15 mouse cellular contexts compared by ENCODE assay signal in genomic region chr11:81150621-81151020, GRCm38 (mm10).
DNase-seq lines count a peak whose midpoint lies in the region; ATAC-seq lines count a peak whose summit lies in the region.
"Had no signal": no experiment of that assay in that cellular context is flagged by ENCODE, and none has a peak within 500 bp of the region (broad histone marks: within the 10 kb centered on the region; RNA-seq: fewer than 3 reads in every experiment).

No protein-coding gene starts in this region.

- no peak for DNase-seq in forebrain, embryonic 10.5 days (ENCODE audit: extremely low spot score, low spot score)
- DNase-seq in neural tube, embryonic 10.5 days (ENCODE audit: extremely low spot score, low spot score), result no peak
- peak; percentile 21 for DNase-seq in layer of hippocampus, adult 9-11 months
- no peak for DNase-seq in ovary, postnatal 36 days (ENCODE audit: low spot score)
- DNase-seq in adrenal gland, adult 8-10 months, result no peak
- DNase-seq in adrenal gland, adult 18-20 months (ENCODE audit: low spot score in 2 of 2), result no peak
- DNase-seq: heart, postnatal 36 days; kidney, adult 9 months; liver, embryonic 13.5 days; lung, postnatal 4 days; thymus, postnatal 14 days had no signal

- WGBS in forebrain, embryonic 16.5 days, result 87% methylated on average over 8 of the region's 8 CpGs
- WGBS in forebrain, embryonic 10.5 days, result 82% methylated on average over 8 of the region's 8 CpGs
- 83% methylated on average over 8 of the region's 8 CpGs for WGBS in neural tube, embryonic 13.5 days

- no peaks in the 10 kb centered on the region for H3K36me3 ChIP-seq in forebrain, embryonic 16.5 days (ENCODE audit: control insufficient read depth, insufficient read depth)
- no peaks in the 10 kb centered on the region for H3K36me3 ChIP-seq in forebrain, embryonic 10.5 days (replicated peaks)
- no peaks in the 10 kb centered on the region for H3K36me3 ChIP-seq in neural tube, embryonic 13.5 days
- H3K36me3 ChIP-seq: embryonic facial prominence, embryonic 12.5 days; liver, embryonic 13.5 days had no signal

- peak overlapping the region; percentile 5; the same call in 1 of the 2 replicates for H3K4me2 ChIP-seq in forebrain, embryonic 16.5 days (ENCODE audit: low read length)
- peak overlapping the region; percentile 96 for H3K4me2 ChIP-seq in neural tube, embryonic 13.5 days
- H3K4me2 ChIP-seq: liver, embryonic 13.5 days had no signal

- no peak overlapping the region for H3K9ac ChIP-seq in forebrain, embryonic 16.5 days (replicated peaks; ENCODE audit: low read depth, low read length)
- no peak overlapping the region for H3K9ac ChIP-seq in neural tube, embryonic 13.5 days
- H3K9ac ChIP-seq: embryonic facial prominence, embryonic 12.5 days; liver, embryonic 13.5 days had no signal

- no peak overlapping the region for H3K27ac ChIP-seq in forebrain, embryonic 16.5 days (ENCODE audit: low read length)
- H3K27ac ChIP-seq in forebrain, embryonic 10.5 days, result no peak overlapping the region
- H3K27ac ChIP-seq in neural tube, embryonic 13.5 days (replicated peaks), result no peak overlapping the region
- H3K27ac ChIP-seq: embryonic facial prominence, embryonic 12.5 days; liver, embryonic 13.5 days had no signal

- no peaks in the 10 kb centered on the region for H3K9me3 ChIP-seq in forebrain, embryonic 16.5 days (ENCODE audit: control insufficient read depth, low read length)
- no peaks in the 10 kb centered on the region for H3K9me3 ChIP-seq in forebrain, embryonic 10.5 days
- no peaks in the 10 kb centered on the region for H3K9me3 ChIP-seq in neural tube, embryonic 13.5 days
- H3K9me3 ChIP-seq: embryonic facial prominence, embryonic 12.5 days; liver, embryonic 13.5 days had no signal

- ATAC-seq in forebrain, embryonic 16.5 days, result no peak
- ATAC-seq in neural tube, embryonic 13.5 days (ENCODE audit: low read depth), result no peak

- H3K4me3 ChIP-seq in forebrain, embryonic 16.5 days (replicated peaks; ENCODE audit: low read length), result no peak overlapping the region
- H3K4me3 ChIP-seq in forebrain, embryonic 10.5 days, result no peak overlapping the region
- H3K4me3 ChIP-seq in neural tube, embryonic 13.5 days, result no peak overlapping the region
- H3K4me3 ChIP-seq: embryonic facial prominence, embryonic 12.5 days; liver, embryonic 13.5 days; myocyte had no signal

- peaks cover 15% of the 10 kb centered on the region for H3K27me3 ChIP-seq in forebrain, embryonic 16.5 days (replicated peaks; ENCODE audit: control insufficient read depth, insufficient read depth, low read length)
- peaks cover 68% of the 10 kb centered on the region for H3K27me3 ChIP-seq in forebrain, embryonic 10.5 days (ENCODE audit: poor library complexity, severe bottlenecking)
- peaks cover 48% of the 10 kb centered on the region for H3K27me3 ChIP-seq in neural tube, embryonic 13.5 days

- peaks cover 30% of the 10 kb centered on the region for H3K4me1 ChIP-seq in forebrain, embryonic 16.5 days (replicated peaks; ENCODE audit: control insufficient read depth, insufficient read depth, low read length)
- H3K4me1 ChIP-seq in forebrain, embryonic 10.5 days, result peaks cover 31% of the 10 kb centered on the region
- peaks cover 41% of the 10 kb centered on the region for H3K4me1 ChIP-seq in neural tube, embryonic 13.5 days (replicated peaks)
